Mouse (Mus musculus): ENCODE measurements around the gene Tfr2. TPM values are rescaled to one million over a fixed set of nuclear protein-coding genes. Genes with fewer than 3 reads are reported as not detected.
A peak's percentile ranks its signal among the peaks of the same experiment; 100 is the strongest.

Tfr2 gene
- polyA plus RNA-seq, 1 experiment from 2014 or later, result 4.2 TPM

DNA sequence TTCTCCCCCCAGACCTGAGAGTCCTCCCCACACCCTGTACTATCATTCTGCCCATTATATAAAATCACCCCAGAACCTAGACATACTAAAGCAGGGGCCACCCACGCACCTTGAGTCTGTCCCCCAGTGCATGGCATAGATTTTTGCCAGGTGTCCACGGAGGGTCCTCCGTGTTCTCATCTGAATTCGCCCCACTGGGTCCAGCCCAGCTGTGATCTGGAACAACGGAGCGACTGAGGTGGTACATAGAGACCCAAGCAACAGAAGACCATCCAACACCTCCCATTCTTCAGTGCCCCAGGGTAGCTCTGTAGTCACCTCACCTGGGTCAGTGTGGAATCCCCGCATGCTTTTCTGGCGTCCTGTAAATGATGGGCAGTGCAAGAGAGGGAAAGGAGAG lies 39.6 kb upstream of the Tfr2 start:
- Histone ChIP-seq H3K27ac (replicated peaks) (peak overlapping the region; percentile 97), H3K4me3 (replicated peaks) (peak overlapping the region; percentile 88), H3K36me3 (peaks cover 45% of the 10 kb centered on the region), H3K4me2 (peak overlapping the region; percentile 83), H3K9me3 (replicated peaks) (no peaks in the 10 kb centered on the region), H3K9ac (replicated peaks) (peak overlapping the region; percentile 97), H3K27me3 (replicated peaks) (no peaks in the 10 kb centered on the region), H3K4me1 (peaks cover 42% of the 10 kb centered on the region)
- no peak for ATAC-seq (ENCODE audit: low FRiP score)
- 65% methylated on average over 8 of the region's 8 CpGs for WGBS

DNA sequence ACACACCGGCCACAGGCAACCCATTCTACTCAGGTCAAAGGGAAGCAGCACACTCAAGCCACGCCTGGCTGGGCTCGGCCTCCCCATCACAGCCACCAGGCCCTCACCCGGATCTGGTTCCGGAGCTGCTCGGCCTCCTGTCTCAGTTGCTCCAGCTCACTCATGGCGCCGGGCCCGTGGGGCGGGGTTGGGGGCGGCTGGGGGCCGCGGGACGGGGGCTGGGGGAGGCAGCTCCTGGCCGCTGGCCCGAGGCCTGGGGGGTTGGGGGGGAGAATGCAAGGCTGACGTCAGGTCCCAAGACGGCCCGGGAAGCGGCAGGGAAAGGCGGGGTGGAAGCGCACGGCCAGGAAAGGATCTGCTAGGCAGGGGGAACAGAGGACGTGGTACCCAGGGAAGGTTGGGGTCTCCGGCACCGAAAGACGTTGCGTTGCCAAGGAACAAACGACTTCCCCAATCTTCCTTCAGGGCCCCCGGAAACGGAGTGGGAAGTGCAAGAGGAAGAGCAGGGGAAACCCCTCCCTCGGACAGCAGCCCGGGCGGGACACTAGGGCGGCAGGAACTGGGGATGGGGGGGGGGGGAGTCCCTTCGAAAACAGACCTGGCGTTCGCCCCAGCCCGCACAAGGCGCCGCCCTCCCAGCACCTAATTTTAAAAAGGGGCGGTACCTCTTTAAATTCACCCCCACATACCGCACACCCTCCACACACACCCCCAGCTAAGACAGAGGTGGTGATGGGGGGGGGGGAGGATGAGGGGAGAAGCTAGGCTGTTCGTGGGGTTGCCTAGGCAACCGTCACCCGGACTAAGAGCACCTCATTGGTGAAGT lies 38.8 kb upstream of the Tfr2 start:
- peak overlapping the region; percentile 88 for H3K4me3 ChIP-seq (replicated peaks)
- peak overlapping the region; percentile 97 for H3K9ac ChIP-seq (replicated peaks)
- ATAC-seq (ENCODE audit: low FRiP score), result peak; percentile 67
- peaks cover 39% of the 10 kb centered on the region for H3K36me3 ChIP-seq
- H3K4me1 ChIP-seq, result peaks cover 42% of the 10 kb centered on the region
- WGBS, result under 1% methylated on average over 45 of the region's 46 CpGs
- H3K9me3 ChIP-seq (replicated peaks), result no peaks in the 10 kb centered on the region
- no peaks in the 10 kb centered on the region for H3K27me3 ChIP-seq (replicated peaks)
- H3K27ac ChIP-seq (replicated peaks), result peak overlapping the region; percentile 97
- H3K4me2 ChIP-seq, result peak overlapping the region; percentile 83

DNA sequence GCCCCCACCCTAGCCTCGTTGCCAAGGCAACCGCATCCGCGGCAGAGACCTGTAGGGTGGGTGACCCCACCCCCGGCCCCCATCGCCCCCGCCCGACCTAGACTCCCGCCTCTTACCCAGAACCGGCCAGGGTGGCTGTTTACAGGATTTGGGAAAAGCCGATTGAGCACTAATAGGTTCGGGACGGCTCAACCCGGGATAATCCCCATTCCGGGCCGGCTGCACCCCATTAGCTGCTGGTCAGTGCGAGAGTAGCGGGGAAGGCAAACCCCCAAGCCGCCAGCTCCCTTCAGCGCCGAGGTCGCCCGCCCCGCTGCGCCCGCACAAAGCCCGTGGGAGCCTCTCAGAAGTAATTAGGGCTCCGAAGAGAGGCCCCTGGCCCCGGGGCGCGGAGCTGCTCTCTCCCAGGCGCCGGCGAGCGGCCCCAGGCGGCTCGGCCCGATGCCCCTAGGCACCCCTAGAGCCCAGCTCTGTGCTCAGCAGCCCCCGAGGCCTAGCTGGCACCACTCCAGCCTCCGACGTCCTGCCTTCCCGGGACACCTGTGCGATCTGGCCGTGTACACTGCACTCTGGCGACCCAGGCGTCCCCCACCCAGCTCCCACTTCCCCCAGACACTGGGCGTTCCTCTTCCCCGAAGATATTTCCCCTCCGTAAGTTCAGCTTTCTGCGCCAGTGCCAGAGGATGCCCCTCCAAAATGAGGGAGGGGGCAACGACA lies 38.1 kb upstream of the Tfr2 start:
- Histone ChIP-seq H3K4me3 (replicated peaks) (peak overlapping the region; percentile 88), H3K36me3 (peaks cover 34% of the 10 kb centered on the region), H3K27ac (replicated peaks) (peak overlapping the region; percentile 97), H3K4me2 (peak overlapping the region; percentile 83), H3K27me3 (replicated peaks) (no peaks in the 10 kb centered on the region), H3K9ac (replicated peaks) (peak overlapping the region; percentile 97), H3K9me3 (replicated peaks) (no peaks in the 10 kb centered on the region), H3K4me1 (peaks cover 36% of the 10 kb centered on the region)
- WGBS, result under 1% methylated on average over 47 of the region's 51 CpGs
- ATAC-seq (ENCODE audit: low FRiP score), result peak; percentile 4

DNA sequence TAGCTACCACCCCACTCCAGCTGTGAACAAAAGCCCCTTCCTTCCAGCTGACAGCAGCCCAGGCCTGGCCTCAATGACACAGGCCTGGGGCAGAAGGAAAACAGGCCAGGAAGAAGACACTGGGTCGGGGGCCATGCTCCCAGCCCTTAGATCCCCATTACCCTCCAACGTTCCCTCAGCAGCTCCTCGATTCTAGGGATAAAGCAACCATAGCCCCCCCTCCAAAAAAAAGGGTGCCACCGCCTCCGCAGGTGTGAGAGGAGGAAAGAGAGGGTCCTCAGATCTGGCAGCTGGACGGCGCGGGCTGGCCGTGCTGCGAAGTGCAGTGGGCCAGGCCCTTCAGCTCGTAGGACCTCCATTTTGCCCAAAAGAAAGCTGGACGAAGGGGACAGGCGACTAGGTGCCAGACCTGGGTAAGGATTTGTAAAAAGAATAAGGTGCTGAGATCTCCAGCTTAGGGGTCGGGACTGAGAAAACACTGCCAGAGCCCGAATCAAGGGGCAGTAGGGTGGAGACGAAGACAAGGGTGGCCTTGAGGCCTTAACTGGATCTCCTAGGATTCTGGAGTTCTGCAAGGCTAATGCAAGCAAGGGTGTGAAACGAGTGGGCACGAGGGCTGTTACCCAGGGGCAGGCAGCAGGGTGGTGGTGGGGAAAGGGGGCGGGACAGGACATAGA lies 37.4 kb upstream of the Tfr2 start:
- H3K4me1 ChIP-seq, result peaks cover 35% of the 10 kb centered on the region
- no peaks in the 10 kb centered on the region for H3K27me3 ChIP-seq (replicated peaks)
- H3K27ac ChIP-seq (replicated peaks), result peak overlapping the region; percentile 97
- no peaks in the 10 kb centered on the region for H3K9me3 ChIP-seq (replicated peaks)
- peak overlapping the region; percentile 88 for H3K4me3 ChIP-seq (replicated peaks)
- peak overlapping the region; percentile 97 for H3K9ac ChIP-seq (replicated peaks)
- peak overlapping the region; percentile 83 for H3K4me2 ChIP-seq
- peaks cover 30% of the 10 kb centered on the region for H3K36me3 ChIP-seq
- under 1% methylated on average over 19 of the region's 19 CpGs for WGBS
- no peak for ATAC-seq (ENCODE audit: low FRiP score)

DNA sequence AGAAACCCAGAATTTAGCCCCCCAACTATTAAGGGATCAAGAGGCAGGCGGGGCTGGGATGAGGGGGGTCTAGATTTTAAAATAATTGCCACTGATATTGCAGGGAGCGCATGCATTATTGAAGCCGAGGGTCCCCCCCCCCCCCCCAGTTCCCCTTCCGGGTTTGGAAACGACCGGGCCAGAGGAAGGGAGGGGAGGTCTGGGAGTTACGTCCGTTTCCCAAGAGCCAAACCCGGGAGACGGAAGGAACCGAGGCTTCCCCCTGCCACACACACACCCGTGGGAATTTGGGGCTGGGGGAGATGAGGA lies 36.9 kb upstream of the Tfr2 start:
- peaks cover 25% of the 10 kb centered on the region for H3K36me3 ChIP-seq
- H3K4me3 ChIP-seq (replicated peaks), result peak overlapping the region; percentile 88
- peaks cover 31% of the 10 kb centered on the region for H3K4me1 ChIP-seq
- 1% methylated on average over 10 of the region's 12 CpGs for WGBS
- H3K9me3 ChIP-seq (replicated peaks), result no peaks in the 10 kb centered on the region
- H3K9ac ChIP-seq (replicated peaks), result peak overlapping the region; percentile 97
- peak overlapping the region; percentile 97 for H3K27ac ChIP-seq (replicated peaks)
- no peaks in the 10 kb centered on the region for H3K27me3 ChIP-seq (replicated peaks)
- no peak for ATAC-seq (ENCODE audit: low FRiP score)
- H3K4me2 ChIP-seq, result peak overlapping the region; percentile 83

DNA sequence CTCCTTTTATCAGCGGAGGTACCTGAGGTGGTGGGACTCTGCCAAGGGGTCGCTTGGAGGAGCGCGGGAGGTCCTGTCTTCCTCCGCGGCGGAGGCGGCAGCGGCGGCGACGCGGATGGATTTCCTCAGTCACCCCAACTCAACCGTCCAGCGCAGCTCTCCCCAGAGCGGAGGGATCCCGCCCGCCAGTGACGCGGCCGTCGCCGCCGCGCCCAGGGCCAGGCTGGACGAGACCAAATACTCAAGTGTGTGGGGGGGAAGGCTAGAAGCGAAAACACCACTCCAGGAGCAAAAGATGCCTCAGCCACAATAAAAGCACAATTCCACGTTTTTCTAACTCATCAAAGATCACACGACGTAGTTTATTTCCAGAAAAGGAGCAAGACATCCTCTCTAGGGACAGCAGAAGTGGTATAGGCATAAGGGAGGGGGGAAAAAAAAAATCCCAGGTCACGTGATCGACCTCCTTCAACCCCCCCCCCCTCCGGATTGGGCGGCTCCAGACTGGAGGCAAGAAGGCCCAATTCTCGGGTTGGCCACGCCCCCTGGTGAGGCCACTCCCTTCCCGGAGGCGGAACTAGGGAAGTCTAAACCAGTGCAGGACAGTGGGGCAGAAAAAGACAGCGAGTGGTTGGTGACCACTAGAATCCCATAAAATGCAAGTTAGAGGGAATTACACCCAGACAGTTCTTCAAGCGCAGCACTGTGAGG lies 36.4 kb upstream of the Tfr2 start, which contains the start of the genes Epo and Gnb2:
Gene Epo, minus strand, starts transcription at position 126 of the 711 bp plus-strand sequence.
Gene Gnb2, minus strand, starts transcription at position 394 of the 711 bp plus-strand sequence.
- peak within 1 kb of the TSS; percentile 97 for H3K9ac ChIP-seq (replicated peaks)
- peak within 1 kb of the TSS; percentile 97 for H3K27ac ChIP-seq (replicated peaks)
- no peaks in the 10 kb centered on the region for H3K9me3 ChIP-seq (replicated peaks)
- H3K4me3 ChIP-seq (replicated peaks), result peak within 1 kb of the TSS; percentile 88
- ATAC-seq (ENCODE audit: low FRiP score), result peak; percentile 81
- peaks cover 28% of the 10 kb centered on the region for H3K4me1 ChIP-seq
- under 1% methylated on average over 40 of the region's 40 CpGs for WGBS
- peaks cover 20% of the 10 kb centered on the region for H3K36me3 ChIP-seq
- no peaks in the 10 kb centered on the region for H3K27me3 ChIP-seq (replicated peaks)
- H3K4me2 ChIP-seq, result peak within 1 kb of the TSS; percentile 83

DNA sequence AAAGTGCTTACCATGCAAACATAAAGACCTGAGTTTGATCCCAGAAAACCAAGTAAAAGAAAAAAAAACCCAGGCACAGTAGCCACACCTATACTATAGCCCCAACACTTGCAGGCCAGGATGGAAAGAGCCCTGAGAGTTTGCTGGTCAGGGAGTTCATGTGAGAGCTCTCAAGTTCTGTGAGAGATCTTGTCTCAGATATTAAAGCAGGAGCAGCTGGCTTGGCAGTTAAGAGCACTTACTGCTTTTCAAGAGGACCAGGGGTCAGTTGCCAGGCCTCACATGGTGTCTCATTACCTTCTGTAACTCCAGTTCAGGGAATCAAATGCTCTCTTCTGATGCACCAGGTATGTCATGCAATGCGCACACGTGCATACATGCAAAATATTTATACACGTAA lies 34.9 kb upstream of the Tfr2 start:
- ATAC-seq (ENCODE audit: low FRiP score), result no peak
- peaks cover 21% of the 10 kb centered on the region for H3K4me1 ChIP-seq
- H3K27ac ChIP-seq (replicated peaks), result no peak overlapping the region
- no peaks in the 10 kb centered on the region for H3K27me3 ChIP-seq (replicated peaks)
- no peak overlapping the region for H3K9ac ChIP-seq (replicated peaks)
- H3K36me3 ChIP-seq, result peaks cover 5% of the 10 kb centered on the region
- no peaks in the 10 kb centered on the region for H3K9me3 ChIP-seq (replicated peaks)
- H3K4me2 ChIP-seq, result no peak overlapping the region
- no peak overlapping the region for H3K4me3 ChIP-seq (replicated peaks)
- WGBS, result 93% methylated on average over 3 of the region's 3 CpGs

DNA sequence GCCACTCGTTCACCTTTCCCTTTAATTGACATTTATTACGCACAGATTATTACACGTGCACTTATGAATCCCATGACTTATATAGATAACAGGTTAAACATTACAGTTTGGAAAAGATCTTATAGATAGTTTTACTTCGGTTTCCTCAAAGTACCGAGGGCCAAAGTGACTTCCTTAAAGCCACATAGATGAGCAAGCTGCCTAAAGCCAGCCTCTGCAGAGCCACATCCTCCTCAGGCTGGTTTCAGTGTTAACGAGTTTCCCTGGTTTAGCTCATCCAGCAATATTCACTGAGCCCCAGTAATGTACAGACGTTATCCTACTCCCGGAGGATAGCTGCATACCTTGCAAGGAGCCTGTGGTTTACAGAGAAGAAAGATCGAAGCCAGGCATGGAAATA lies 34.3 kb upstream of the Tfr2 start:
- H3K9ac ChIP-seq (replicated peaks), result no peak overlapping the region
- H3K4me1 ChIP-seq, result peaks cover 16% of the 10 kb centered on the region
- WGBS, result 84% methylated on average over 9 of the region's 9 CpGs
- no peaks in the 10 kb centered on the region for H3K27me3 ChIP-seq (replicated peaks)
- H3K4me2 ChIP-seq, result no peak overlapping the region
- H3K9me3 ChIP-seq (replicated peaks), result no peaks in the 10 kb centered on the region
- H3K4me3 ChIP-seq (replicated peaks), result no peak overlapping the region
- peaks cover 1% of the 10 kb centered on the region; the same call in 1 of the 2 replicates for H3K36me3 ChIP-seq
- no peak for ATAC-seq (ENCODE audit: low FRiP score)
- no peak overlapping the region for H3K27ac ChIP-seq (replicated peaks)

DNA sequence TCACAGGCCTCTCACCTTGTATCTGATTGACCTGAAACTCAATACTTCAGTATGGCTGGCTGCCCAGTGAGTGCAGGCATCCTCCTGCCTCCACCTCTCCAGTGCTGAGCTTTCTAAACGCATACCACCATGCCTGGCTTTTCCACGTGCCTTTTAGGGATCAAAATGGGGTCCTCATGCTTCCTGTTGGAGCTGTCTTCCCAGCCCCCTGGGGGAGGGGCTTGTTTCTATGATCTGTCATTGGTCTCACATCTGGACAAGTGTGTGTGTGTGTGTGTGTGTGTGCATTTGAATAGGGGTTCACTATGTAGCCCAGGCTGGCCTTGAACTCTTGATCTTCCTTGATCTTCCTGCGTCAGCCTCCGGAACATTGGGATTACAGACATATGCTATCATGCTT lies 32.2 kb upstream of the Tfr2 start:
- ATAC-seq (ENCODE audit: low FRiP score), result no peak
- 72% methylated on average over 4 of the region's 4 CpGs for WGBS
- H3K27ac ChIP-seq (replicated peaks), result no peak overlapping the region

DNA sequence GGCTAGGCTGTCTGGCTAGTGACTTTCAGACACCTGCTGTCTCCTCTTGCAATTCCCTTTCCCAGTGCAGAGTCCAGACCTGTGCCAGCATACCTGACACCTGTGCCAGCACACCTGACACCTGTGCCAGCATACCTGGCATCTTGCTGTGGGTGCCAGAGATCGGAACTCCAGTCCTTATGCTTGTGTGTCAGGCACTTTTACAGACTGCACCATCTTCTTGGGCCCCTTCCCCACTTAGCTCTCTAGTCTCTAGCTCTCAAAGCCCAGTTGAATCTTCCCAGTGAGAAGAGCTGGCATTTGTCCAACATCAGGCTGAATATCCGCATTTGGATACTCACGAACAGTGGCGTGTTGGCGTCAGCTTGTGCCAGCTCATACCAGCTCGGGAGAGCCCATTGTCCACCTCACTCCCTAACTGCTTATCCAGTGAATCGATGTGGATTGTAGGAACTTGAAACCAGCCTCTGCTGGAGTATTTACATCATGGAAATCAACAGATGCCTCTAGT lies 30.3 kb upstream of the Tfr2 start:
- no peaks in the 10 kb centered on the region for H3K36me3 ChIP-seq
- H3K4me2 ChIP-seq, result no peak overlapping the region
- no peak overlapping the region for H3K4me3 ChIP-seq (replicated peaks)
- WGBS, result 52% methylated on average over 7 of the region's 7 CpGs
- no peak overlapping the region; the same call in 1 of the 2 replicates for H3K9ac ChIP-seq (replicated peaks)
- H3K4me1 ChIP-seq, result peaks cover 6% of the 10 kb centered on the region
- H3K9me3 ChIP-seq (replicated peaks), result no peaks in the 10 kb centered on the region
- no peak for ATAC-seq (ENCODE audit: low FRiP score)
- no peak overlapping the region for H3K27ac ChIP-seq (replicated peaks)
- no peaks in the 10 kb centered on the region for H3K27me3 ChIP-seq (replicated peaks)

More for the DNA sequence above, 32.2 kb upstream of the Tfr2 start:
- Histone ChIP-seq H3K4me2 (no peak overlapping the region), H3K4me3 (replicated peaks) (no peak overlapping the region), H3K9me3 (replicated peaks) (no peaks in the 10 kb centered on the region), H3K4me1 (peaks cover 12% of the 10 kb centered on the region), H3K36me3 (no peaks in the 10 kb centered on the region), H3K9ac (replicated peaks) (no peak overlapping the region), H3K27me3 (replicated peaks) (no peaks in the 10 kb centered on the region)

DNA sequence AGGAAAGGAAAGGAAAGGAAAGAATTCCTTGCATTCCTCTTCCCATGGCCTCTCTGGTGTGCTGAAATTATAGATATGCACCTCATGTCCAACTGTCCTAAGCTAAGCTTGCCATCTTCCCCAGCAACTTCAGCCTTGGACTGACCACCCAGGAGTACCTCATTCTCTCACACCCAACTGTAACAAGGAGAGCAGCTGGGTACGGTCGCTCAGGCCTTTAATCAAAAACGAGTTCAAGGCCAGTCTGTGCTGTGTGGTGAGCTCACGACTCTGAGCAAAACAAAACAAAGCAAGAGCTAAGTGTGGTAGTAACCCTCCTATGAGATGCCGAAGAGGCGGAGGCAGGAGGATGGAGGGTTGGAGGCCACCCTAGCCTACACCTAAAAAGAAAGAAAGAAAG lies 28.6 kb upstream of the Tfr2 start:
- H3K9ac ChIP-seq (replicated peaks), result no peak overlapping the region
- H3K27me3 ChIP-seq (replicated peaks), result no peaks in the 10 kb centered on the region
- H3K4me3 ChIP-seq (replicated peaks), result no peak overlapping the region
- no peak for ATAC-seq (ENCODE audit: low FRiP score)
- no peak overlapping the region for H3K27ac ChIP-seq (replicated peaks)
- 78% methylated on average over 6 of the region's 6 CpGs for WGBS
- peaks cover 6% of the 10 kb centered on the region for H3K4me1 ChIP-seq
- H3K4me2 ChIP-seq, result no peak overlapping the region
- no peaks in the 10 kb centered on the region for H3K9me3 ChIP-seq (replicated peaks)
- H3K36me3 ChIP-seq, result no peaks in the 10 kb centered on the region
